Mouse (Mus musculus): ENCODE measurements around the gene Gtf2ird1. TPM values are rescaled to one million over a fixed set of nuclear protein-coding genes. Genes with fewer than 3 reads are reported as not detected.
A peak's percentile ranks its signal among the peaks of the same experiment; 100 is the strongest.
"Not testable (repeated sequence)": the region's sequence is repeated elsewhere in the genome, so short reads cannot be mapped to it uniquely, and the experiment has no call there.

Gtf2ird1 gene
- polyA plus RNA-seq, 1 experiment from 2014 or later, result 66.5 TPM

DNA sequence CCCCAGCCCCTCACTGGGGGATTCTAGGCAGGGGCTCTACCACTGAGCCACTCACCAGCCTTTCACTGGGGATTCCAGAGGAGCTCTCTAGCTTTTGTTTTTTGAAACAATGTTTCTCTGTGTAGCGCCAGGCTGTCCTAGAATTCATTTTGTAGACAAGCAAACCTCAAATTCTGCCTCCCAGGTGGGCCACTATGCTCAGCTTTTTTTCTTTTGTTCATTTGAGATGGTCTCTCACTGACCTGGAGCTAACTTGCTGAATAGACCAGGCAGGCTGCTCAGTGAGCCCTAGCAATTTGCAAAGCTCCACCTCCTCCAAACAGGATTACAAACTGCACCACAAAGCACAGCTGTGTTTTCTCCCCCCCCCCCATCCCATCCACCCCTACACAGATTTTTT is 81.3 kb downstream of the Gtf2ird1 start:
- H3K27ac ChIP-seq (ENCODE audit: low read length), result no peak overlapping the region
- peaks cover 9% of the 10 kb centered on the region; the same call in 1 of the 2 replicates for H3K36me3 ChIP-seq (ENCODE audit: control insufficient read depth, insufficient read depth, low read length)
- ATAC-seq, result no peak

GRCm38 (mm10) chr5:134374546-134374945 is 82.0 kb downstream of the Gtf2ird1 start:
- H3K9me3 ChIP-seq (ENCODE audit: control insufficient read depth, low read length), result no peaks in the 10 kb centered on the region
- H3K27ac ChIP-seq (ENCODE audit: low read length), result peak overlapping the region; percentile 29
- no peak overlapping the region for H3K4me2 ChIP-seq (ENCODE audit: low read depth, low read length)
- ATAC-seq, result peak; percentile 49
- no peak overlapping the region for H3K9ac ChIP-seq (ENCODE audit: low read depth, low read length)
- H3K4me1 ChIP-seq (ENCODE audit: control insufficient read depth, insufficient read depth, low read length), result no peaks in the 10 kb centered on the region
- no peaks in the 10 kb centered on the region for H3K27me3 ChIP-seq (replicated peaks; ENCODE audit: control insufficient read depth, insufficient read depth, low read length)
- H3K36me3 ChIP-seq (ENCODE audit: control insufficient read depth, insufficient read depth, low read length), result peaks cover 11% of the 10 kb centered on the region; the same call in 1 of the 2 replicates
- H3K4me3 ChIP-seq (ENCODE audit: low read length), result no peak overlapping the region

More for the DNA sequence above, 81.3 kb downstream of the Gtf2ird1 start:
- Histone ChIP-seq H3K4me3 (ENCODE audit: low read length) (no peak overlapping the region), H3K27me3 (replicated peaks; ENCODE audit: control insufficient read depth, insufficient read depth, low read length) (no peaks in the 10 kb centered on the region), H3K4me2 (ENCODE audit: low read depth, low read length) (no peak overlapping the region), H3K4me1 (ENCODE audit: control insufficient read depth, insufficient read depth, low read length) (no peaks in the 10 kb centered on the region), H3K9me3 (ENCODE audit: control insufficient read depth, low read length) (no peaks in the 10 kb centered on the region), H3K9ac (ENCODE audit: low read depth, low read length) (no peak overlapping the region)
- 83% methylated on average over 1 of the region's 1 CpGs for WGBS

DNA sequence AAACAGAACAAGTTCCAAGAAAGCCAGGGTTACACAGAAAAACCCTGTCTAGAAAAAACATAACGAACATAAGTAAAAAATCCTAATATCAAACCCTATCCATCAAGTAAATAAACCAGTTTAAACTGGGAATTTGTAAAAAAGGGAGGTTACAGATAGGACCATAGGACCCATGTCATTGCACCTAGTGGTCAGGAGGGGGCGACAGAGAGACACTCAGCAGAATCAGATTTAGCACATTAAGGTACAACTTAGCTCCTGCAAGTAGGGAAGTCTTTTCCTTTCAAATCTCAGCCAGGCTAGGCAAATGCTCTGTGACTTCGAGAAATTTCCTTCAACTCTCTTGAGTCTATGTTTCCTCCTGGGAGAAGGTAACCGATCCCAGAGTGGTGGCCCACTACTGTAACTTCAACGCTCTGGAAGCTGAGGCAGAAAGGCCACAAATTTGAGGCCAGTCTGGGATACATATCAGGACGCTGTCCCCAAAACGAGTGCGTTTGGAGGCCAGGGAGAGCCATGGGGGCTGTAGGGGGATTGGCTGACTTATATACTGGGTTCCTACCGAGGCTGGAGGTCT is 82.5 kb downstream of the Gtf2ird1 start:
- Histone ChIP-seq H3K9me3 (ENCODE audit: control insufficient read depth, low read length) (no peaks in the 10 kb centered on the region), H3K27ac (ENCODE audit: low read length) (peak overlapping the region; percentile 29), H3K4me1 (ENCODE audit: control insufficient read depth, insufficient read depth, low read length) (no peaks in the 10 kb centered on the region), H3K36me3 (ENCODE audit: control insufficient read depth, insufficient read depth, low read length) (peaks cover 11% of the 10 kb centered on the region; the same call in 1 of the 2 replicates), H3K27me3 (replicated peaks; ENCODE audit: control insufficient read depth, insufficient read depth, low read length) (no peaks in the 10 kb centered on the region), H3K4me2 (ENCODE audit: low read depth, low read length) (no peak overlapping the region), H3K9ac (ENCODE audit: low read depth, low read length) (no peak overlapping the region), H3K4me3 (ENCODE audit: low read length) (no peak overlapping the region)
- 65% methylated on average over 9 of the region's 9 CpGs for WGBS
- peak; percentile 68 for ATAC-seq

GRCm38 (mm10) chr5:134372926-134373658 is 83.4 kb downstream of the Gtf2ird1 start:
- Histone ChIP-seq H3K4me2 (ENCODE audit: low read depth, low read length) (no peak overlapping the region), H3K4me1 (ENCODE audit: control insufficient read depth, insufficient read depth, low read length) (no peaks in the 10 kb centered on the region), H3K9me3 (ENCODE audit: control insufficient read depth, low read length) (no peaks in the 10 kb centered on the region), H3K27me3 (replicated peaks; ENCODE audit: control insufficient read depth, insufficient read depth, low read length) (no peaks in the 10 kb centered on the region), H3K4me3 (ENCODE audit: low read length) (no peak overlapping the region), H3K36me3 (ENCODE audit: control insufficient read depth, insufficient read depth, low read length) (peaks cover 11% of the 10 kb centered on the region; the same call in 1 of the 2 replicates), H3K27ac (ENCODE audit: low read length) (no peak overlapping the region), H3K9ac (ENCODE audit: low read depth, low read length) (no peak overlapping the region)
- 94% methylated on average over 6 of the region's 6 CpGs for WGBS
- ATAC-seq, result no peak

- 81% methylated on average over 5 of the region's 5 CpGs for WGBS
- Histone ChIP-seq H3K36me3 (ENCODE audit: control insufficient read depth, insufficient read depth, low read length) (peaks cover 11% of the 10 kb centered on the region; the same call in 1 of the 2 replicates), H3K27ac (ENCODE audit: low read length) (no peak overlapping the region), H3K9me3 (ENCODE audit: control insufficient read depth, low read length) (no peaks in the 10 kb centered on the region), H3K4me3 (ENCODE audit: low read length) (no peak overlapping the region), H3K9ac (ENCODE audit: low read depth, low read length) (no peak overlapping the region), H3K4me1 (ENCODE audit: control insufficient read depth, insufficient read depth, low read length) (no peaks in the 10 kb centered on the region), H3K27me3 (replicated peaks; ENCODE audit: control insufficient read depth, insufficient read depth, low read length) (no peaks in the 10 kb centered on the region), H3K4me2 (ENCODE audit: low read depth, low read length) (no peak overlapping the region)
- no peak for ATAC-seq
Observed at GRCm38 (mm10) chr5:134371511-134372289, 84.8 kb downstream of the Gtf2ird1 start.

DNA sequence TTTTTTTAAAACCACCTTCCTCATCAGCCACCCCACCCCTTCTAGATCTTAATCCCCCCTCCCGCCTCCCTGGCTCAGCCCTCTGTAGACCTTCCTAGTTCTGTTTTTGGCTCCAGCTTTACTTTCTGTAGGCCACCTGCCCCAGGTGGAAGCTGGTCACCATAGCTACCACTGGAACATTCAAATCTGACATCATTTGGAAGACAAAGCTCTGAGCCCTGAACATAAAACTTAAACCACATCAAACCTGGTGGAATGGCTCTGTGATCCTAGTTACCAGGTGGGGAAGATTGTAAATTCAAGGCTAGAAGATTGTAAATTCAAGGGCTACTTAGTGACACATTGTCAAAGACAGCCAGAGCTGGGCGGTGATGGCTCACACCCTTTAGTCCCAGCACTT is 85.7 kb downstream of the Gtf2ird1 start:
- 84% methylated on average over 2 of the region's 2 CpGs for WGBS
- Histone ChIP-seq H3K4me1 (ENCODE audit: control insufficient read depth, insufficient read depth, low read length) (no peaks in the 10 kb centered on the region), H3K4me2 (ENCODE audit: low read depth, low read length) (no peak overlapping the region), H3K9ac (ENCODE audit: low read depth, low read length) (no peak overlapping the region), H3K36me3 (ENCODE audit: control insufficient read depth, insufficient read depth, low read length) (peaks cover 11% of the 10 kb centered on the region; the same call in 1 of the 2 replicates), H3K4me3 (ENCODE audit: low read length) (no peak overlapping the region), H3K9me3 (ENCODE audit: control insufficient read depth, low read length) (no peaks in the 10 kb centered on the region), H3K27ac (ENCODE audit: low read length) (no peak overlapping the region), H3K27me3 (replicated peaks; ENCODE audit: control insufficient read depth, insufficient read depth, low read length) (no peaks in the 10 kb centered on the region)
- no peak for ATAC-seq

DNA sequence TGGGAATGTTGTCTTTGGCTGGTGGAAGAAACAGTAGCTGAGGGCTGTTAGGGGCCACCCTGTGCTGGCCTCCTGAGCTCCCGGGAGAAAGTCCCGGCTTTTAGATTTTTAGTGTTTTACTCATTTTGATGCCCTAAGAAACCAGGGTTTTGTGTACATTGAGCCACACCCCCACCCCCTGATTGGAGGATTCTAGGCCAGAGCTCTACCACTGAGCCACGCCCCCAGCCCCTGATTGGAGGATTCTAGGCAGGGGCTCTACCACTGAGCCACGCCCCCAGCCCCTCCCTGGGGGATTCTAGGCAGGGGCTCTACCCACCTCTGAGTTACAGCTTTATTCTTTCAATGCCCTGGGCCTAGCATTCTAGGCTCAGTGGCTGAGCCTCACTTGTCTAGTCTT is 97.4 kb downstream of the Gtf2ird1 start:
- peaks cover 10% of the 10 kb centered on the region for H3K36me3 ChIP-seq (ENCODE audit: control insufficient read depth, insufficient read depth, low read length)

DNA sequence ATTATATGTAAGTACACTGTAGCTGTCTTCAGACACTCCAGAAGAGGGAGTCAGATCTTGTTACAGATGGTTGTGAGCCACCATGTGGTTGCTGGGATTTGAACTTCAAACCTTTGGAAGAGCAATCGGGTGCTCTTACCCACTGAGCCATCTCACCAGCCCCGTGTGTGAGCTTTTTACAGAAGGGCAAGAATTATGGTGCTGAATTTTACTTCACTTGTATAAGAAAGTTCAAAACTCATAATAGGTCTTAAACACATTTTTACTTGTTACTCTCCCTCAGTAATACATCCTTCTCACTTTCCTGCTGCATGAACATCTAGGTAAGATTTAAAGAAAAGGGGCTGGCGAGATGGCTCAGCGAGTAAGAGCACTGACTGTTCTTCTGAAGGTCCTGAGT is 101.1 kb downstream of the Gtf2ird1 start:
- not testable (repeated sequence) for H3K27me3 ChIP-seq (replicated peaks; ENCODE audit: control insufficient read depth, insufficient read depth, low read length)
- WGBS, result 88% methylated on average over 4 of the region's 4 CpGs

More for the DNA sequence above, 97.4 kb downstream of the Gtf2ird1 start:
- WGBS, result 90% methylated on average over 4 of the region's 4 CpGs
- Histone ChIP-seq H3K27me3 (replicated peaks; ENCODE audit: control insufficient read depth, insufficient read depth, low read length) (no peaks in the 10 kb centered on the region), H3K27ac (ENCODE audit: low read length) (no peak overlapping the region), H3K4me2 (ENCODE audit: low read depth, low read length) (no peak overlapping the region), H3K9ac (ENCODE audit: low read depth, low read length) (no peak overlapping the region), H3K9me3 (ENCODE audit: control insufficient read depth, low read length) (no peaks in the 10 kb centered on the region), H3K4me1 (ENCODE audit: control insufficient read depth, insufficient read depth, low read length) (no peaks in the 10 kb centered on the region), H3K4me3 (ENCODE audit: low read length) (no peak overlapping the region)
- ATAC-seq, result no peak

GRCm38 (mm10) chr5:134353117-134353516 is 103.4 kb downstream of the Gtf2ird1 start:
- WGBS, result 71% methylated on average over 4 of the region's 4 CpGs

More for the DNA sequence above, 101.1 kb downstream of the Gtf2ird1 start:
- not testable (repeated sequence) for H3K4me1 ChIP-seq (ENCODE audit: control insufficient read depth, insufficient read depth, low read length); ATAC-seq; H3K4me3 ChIP-seq (ENCODE audit: low read length); H3K36me3 ChIP-seq (ENCODE audit: control insufficient read depth, insufficient read depth, low read length); H3K9me3 ChIP-seq (ENCODE audit: control insufficient read depth, low read length); H3K27ac ChIP-seq (ENCODE audit: low read length); H3K4me2 ChIP-seq (ENCODE audit: low read depth, low read length); H3K9ac ChIP-seq (ENCODE audit: low read depth, low read length)

More at GRCm38 (mm10) chr5:134353117-134353516, 103.4 kb downstream of the Gtf2ird1 start:
- Histone ChIP-seq H3K9ac (ENCODE audit: low read depth, low read length) (no peak overlapping the region), H3K27ac (ENCODE audit: low read length) (no peak overlapping the region), H3K9me3 (ENCODE audit: control insufficient read depth, low read length) (no peaks in the 10 kb centered on the region), H3K4me2 (ENCODE audit: low read depth, low read length) (no peak overlapping the region), H3K36me3 (ENCODE audit: control insufficient read depth, insufficient read depth, low read length) (no peaks in the 10 kb centered on the region; the same call in 1 of the 2 replicates), H3K4me3 (ENCODE audit: low read length) (no peak overlapping the region), H3K4me1 (ENCODE audit: control insufficient read depth, insufficient read depth, low read length) (peaks cover 8% of the 10 kb centered on the region), H3K27me3 (replicated peaks; ENCODE audit: control insufficient read depth, insufficient read depth, low read length) (no peaks in the 10 kb centered on the region)
- ATAC-seq, result no peak

Measured in intestine, embryonic 16.5 days (tissue).